Mouse (Mus musculus): Measurements from ENCODE around the gene Rangap1. TPM values are rescaled to one million over a fixed set of nuclear protein-coding genes. Genes with fewer than 3 reads are reported as not detected.

Gene Rangap1
- polyA plus RNA-seq, 2 experiments = 74.3 to 83.7 TPM

- DNase-seq (ENCODE audit: low spot score) = no peak
- H3K4me1 ChIP-seq (ENCODE audit: control insufficient read depth, insufficient read depth, low read length) = no peaks in the 10 kb centered on the region
- no peak overlapping the region for H3K27ac ChIP-seq (replicated peaks; ENCODE audit: low read depth, low read length)
- H3K4me2 ChIP-seq (replicated peaks; ENCODE audit: low read depth, low read length, severe bottlenecking) = no peak overlapping the region
- no peak overlapping the region for H3K9ac ChIP-seq (ENCODE audit: low read depth, low read length, severe bottlenecking)
- no peak for ATAC-seq (ENCODE audit: low FRiP score, low read depth)
- no peaks in the 10 kb centered on the region for H3K27me3 ChIP-seq (ENCODE audit: control insufficient read depth, insufficient read depth, low read length)
- no peak for TF ChIP-seq POLR2A (IDR thresholded peaks at IDR 0.05; ENCODE audit: borderline replicate concordance, extremely low read depth, insufficient read depth, insufficient read length)
- H3K9me3 ChIP-seq (ENCODE audit: control insufficient read depth, low read length) = no peaks in the 10 kb centered on the region
- H3K4me3 ChIP-seq (replicated peaks; ENCODE audit: low read length) = no peak overlapping the region
- peaks cover 99% of the 10 kb centered on the region for H3K36me3 ChIP-seq (ENCODE audit: control insufficient read depth, insufficient read depth, low read length)
- WGBS = 84% methylated on average over 7 of the region's 7 CpGs
Observed at GRCm38 (mm10) chr15:81781816-81782215, 36.5 kb upstream of the Rangap1 start.

- H3K36me3 ChIP-seq (ENCODE audit: control insufficient read depth, insufficient read depth, low read length) = peaks cover 97% of the 10 kb centered on the region
Observed at GRCm38 (mm10) chr15:81776631-81777422, 31.5 kb upstream of the Rangap1 start.

DNA sequence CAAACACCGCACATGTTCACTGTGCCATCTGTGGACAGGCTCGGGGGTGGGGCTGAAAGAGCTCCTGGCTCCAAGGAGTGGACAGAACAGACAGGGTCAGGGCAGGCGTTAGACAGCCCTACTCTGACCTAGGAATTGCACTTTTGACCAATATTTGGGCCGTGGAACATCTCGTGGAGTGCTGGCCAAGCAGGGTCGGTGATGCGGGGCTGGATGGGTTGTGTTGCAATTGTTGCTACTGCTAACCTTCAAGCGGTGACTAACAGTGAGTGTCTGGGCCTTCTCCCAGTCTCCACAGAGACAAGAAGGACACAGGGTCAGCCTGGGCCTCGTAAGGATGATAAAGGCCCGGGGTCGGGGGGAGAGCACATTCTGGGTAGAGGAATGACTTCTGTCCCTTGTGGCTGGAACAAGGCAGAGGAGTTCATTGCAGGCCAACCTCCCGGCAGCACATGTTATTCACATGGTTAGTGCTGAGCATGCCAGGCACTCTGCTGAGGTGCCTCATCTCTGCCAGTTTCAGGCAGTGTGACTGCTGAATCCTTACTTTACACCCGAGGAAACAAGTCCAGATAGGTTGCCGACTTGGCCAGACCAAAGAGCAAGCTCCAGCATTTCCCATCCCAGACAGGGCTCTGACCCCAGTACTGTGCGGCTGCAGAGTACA lies 29.3 kb upstream of the Rangap1 start:
- WGBS = 89% methylated on average over 15 of the region's 15 CpGs
- H3K4me3 ChIP-seq (replicated peaks; ENCODE audit: low read length) = no peak overlapping the region
- H3K4me1 ChIP-seq (ENCODE audit: control insufficient read depth, insufficient read depth, low read length) = no peaks in the 10 kb centered on the region
- no peaks in the 10 kb centered on the region for H3K9me3 ChIP-seq (ENCODE audit: control insufficient read depth, low read length)
- peaks cover 89% of the 10 kb centered on the region for H3K36me3 ChIP-seq (ENCODE audit: control insufficient read depth, insufficient read depth, low read length)
- no peak for TF ChIP-seq POLR2A (IDR thresholded peaks at IDR 0.05; ENCODE audit: borderline replicate concordance, extremely low read depth, insufficient read depth, insufficient read length)
- H3K27me3 ChIP-seq (ENCODE audit: control insufficient read depth, insufficient read depth, low read length) = no peaks in the 10 kb centered on the region
- no peak for ATAC-seq (ENCODE audit: low FRiP score, low read depth)
- no peak for DNase-seq (ENCODE audit: low spot score)
- H3K4me2 ChIP-seq (replicated peaks; ENCODE audit: low read depth, low read length, severe bottlenecking) = no peak overlapping the region
- no peak overlapping the region for H3K9ac ChIP-seq (ENCODE audit: low read depth, low read length, severe bottlenecking)
- H3K27ac ChIP-seq (replicated peaks; ENCODE audit: low read depth, low read length) = no peak overlapping the region

More at GRCm38 (mm10) chr15:81776631-81777422, 31.5 kb upstream of the Rangap1 start:
- WGBS = 89% methylated on average over 10 of the region's 11 CpGs
- Histone ChIP-seq H3K4me1 (ENCODE audit: control insufficient read depth, insufficient read depth, low read length) (no peaks in the 10 kb centered on the region), H3K9me3 (ENCODE audit: control insufficient read depth, low read length) (no peaks in the 10 kb centered on the region), H3K27ac (replicated peaks; ENCODE audit: low read depth, low read length) (no peak overlapping the region), H3K27me3 (ENCODE audit: control insufficient read depth, insufficient read depth, low read length) (no peaks in the 10 kb centered on the region), H3K9ac (ENCODE audit: low read depth, low read length, severe bottlenecking) (no peak overlapping the region), H3K4me2 (replicated peaks; ENCODE audit: low read depth, low read length, severe bottlenecking) (no peak overlapping the region), H3K4me3 (replicated peaks; ENCODE audit: low read length) (no peak overlapping the region)
- DNase-seq (ENCODE audit: low spot score) = no peak
- ATAC-seq (ENCODE audit: low FRiP score, low read depth) = no peak
- no peak for TF ChIP-seq POLR2A (IDR thresholded peaks at IDR 0.05; ENCODE audit: borderline replicate concordance, extremely low read depth, insufficient read depth, insufficient read length)

GRCm38 (mm10) chr15:81772431-81773120 lies 27.2 kb upstream of the Rangap1 start:
- H3K4me1 ChIP-seq (ENCODE audit: control insufficient read depth, insufficient read depth, low read length) = no peaks in the 10 kb centered on the region
- 65% methylated on average over 20 of the region's 20 CpGs for WGBS
- no peak overlapping the region for H3K4me2 ChIP-seq (replicated peaks; ENCODE audit: low read depth, low read length, severe bottlenecking)
- H3K27me3 ChIP-seq (ENCODE audit: control insufficient read depth, insufficient read depth, low read length) = no peaks in the 10 kb centered on the region
- no peak for TF ChIP-seq POLR2A (IDR thresholded peaks at IDR 0.05; ENCODE audit: borderline replicate concordance, extremely low read depth, insufficient read depth, insufficient read length)
- DNase-seq (ENCODE audit: low spot score) (no peak), ATAC-seq (ENCODE audit: low FRiP score, low read depth) (0 out of 2 replicates have a peak, but pooled peaks have one; percentile 16)
- no peak overlapping the region for H3K9ac ChIP-seq (ENCODE audit: low read depth, low read length, severe bottlenecking)
- H3K27ac ChIP-seq (replicated peaks; ENCODE audit: low read depth, low read length) = peak overlapping the region; percentile 26; the same call in 1 of the 2 replicates
- H3K9me3 ChIP-seq (ENCODE audit: control insufficient read depth, low read length) = no peaks in the 10 kb centered on the region
- H3K4me3 ChIP-seq (replicated peaks; ENCODE audit: low read length) = no peak overlapping the region
- H3K36me3 ChIP-seq (ENCODE audit: control insufficient read depth, insufficient read depth, low read length) = peaks cover 87% of the 10 kb centered on the region

DNA sequence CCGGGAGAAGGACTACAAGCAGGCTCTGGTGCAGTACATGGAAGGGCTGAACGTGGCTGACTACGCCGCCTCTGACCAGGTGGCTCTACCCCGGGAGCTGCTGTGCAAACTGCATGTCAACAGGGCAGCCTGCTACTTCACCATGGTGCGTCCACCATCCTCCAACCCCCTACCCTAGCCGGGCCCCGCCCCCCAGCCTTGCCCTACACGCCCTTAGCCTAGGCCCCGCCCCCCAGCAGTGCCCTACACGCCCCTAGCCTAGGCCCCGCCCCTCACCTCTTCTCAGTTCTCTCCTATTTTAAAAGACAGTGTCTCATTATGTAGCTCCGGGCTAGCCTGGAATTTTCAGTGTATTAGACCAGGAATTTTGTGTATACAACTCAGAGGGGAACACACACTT lies 23.7 kb upstream of the Rangap1 start:
- no peak overlapping the region for H3K9ac ChIP-seq (ENCODE audit: low read depth, low read length, severe bottlenecking)
- H3K27ac ChIP-seq (replicated peaks; ENCODE audit: low read depth, low read length) = no peak overlapping the region
- 58% methylated on average over 13 of the region's 13 CpGs for WGBS
- TF ChIP-seq POLR2A (IDR thresholded peaks at IDR 0.05; ENCODE audit: borderline replicate concordance, extremely low read depth, insufficient read depth, insufficient read length) = no peak
- peaks cover 53% of the 10 kb centered on the region for H3K36me3 ChIP-seq (ENCODE audit: control insufficient read depth, insufficient read depth, low read length)
- H3K27me3 ChIP-seq (ENCODE audit: control insufficient read depth, insufficient read depth, low read length) = no peaks in the 10 kb centered on the region
- H3K4me2 ChIP-seq (replicated peaks; ENCODE audit: low read depth, low read length, severe bottlenecking) = no peak overlapping the region
- no peaks in the 10 kb centered on the region for H3K9me3 ChIP-seq (ENCODE audit: control insufficient read depth, low read length)
- H3K4me3 ChIP-seq (replicated peaks; ENCODE audit: low read length) = no peak overlapping the region
- ATAC-seq (ENCODE audit: low FRiP score, low read depth) = no peak
- no peaks in the 10 kb centered on the region for H3K4me1 ChIP-seq (ENCODE audit: control insufficient read depth, insufficient read depth, low read length)
- DNase-seq (ENCODE audit: low spot score) = no peak

All from limb, embryonic 14.5 days (tissue).